Mouse (Mus musculus) cortical plate, adult 2 months (tissue): ENCODE results near the gene Akr7a5. TPM values are rescaled to one million over a fixed set of nuclear protein-coding genes. Genes with fewer than 3 reads are reported as not detected.
A peak's percentile ranks its signal among the peaks of the same experiment; 100 is the strongest.

Experiments
- H3K27ac ChIP-seq: fragments of 200-500 bp; 2 replicates; pipeline ENCODE4 v1.5.1; 2012; ENCODE audit warnings: low read length, control low read depth, inconsistent platforms; ENCODE audit not compliant: insufficient read depth
- H3K4me1 ChIP-seq: fragments of 200-500 bp; 2 replicates; pipeline ENCODE4 v1.6.1; 2011; ENCODE audit warnings: low read length; ENCODE audit not compliant: control insufficient read depth, insufficient read depth
- H3K4me3 ChIP-seq: fragments of 200-500 bp; 2 replicates; pipeline ENCODE4 v1.5.1; 2011; ENCODE audit warnings: mild to moderate bottlenecking, low read length, control low read depth; ENCODE audit not compliant: insufficient read depth
- CTCF ChIP-seq: fragments of 200-500 bp; IDR thresholded peaks from 2 replicates; pipeline ENCODE4 v1.5.1; 2011; ENCODE audit warnings: mild to moderate bottlenecking, control low read depth, low read length; ENCODE audit not compliant: insufficient read depth; ENCODE audit errors: extremely low read depth
- POLR2A ChIP-seq: fragments of 200-500 bp; IDR thresholded peaks from 2 replicates; pipeline ENCODE4 v1.6.1; 2011; ENCODE audit warnings: mild to moderate bottlenecking, low read length, control low read depth; ENCODE audit not compliant: insufficient read depth; ENCODE audit errors: extremely low read depth
- polyA plus RNA-seq: library from polyadenylated mRNA; depleted of rRNA; stranded (reverse); fragments of >200 nt; gene quantifications from 2 replicates; pipeline ENCODE4 v1.2.3, GENCODE M21; 2012

Gene Akr7a5
- polyA plus RNA-seq, 1 experiment = 17.5 TPM

- TF ChIP-seq CTCF (no peak), POLR2A (no peak)
- H3K4me3 ChIP-seq = no peak overlapping the region
- no peak overlapping the region for H3K27ac ChIP-seq
- peaks cover 5% of the 10 kb centered on the region; the same call in 1 of the 2 replicates for H3K4me1 ChIP-seq
Measured at GRCm38 (mm10) chr4:139297566-139297965, 13.0 kb upstream of the Akr7a5 start.

DNA sequence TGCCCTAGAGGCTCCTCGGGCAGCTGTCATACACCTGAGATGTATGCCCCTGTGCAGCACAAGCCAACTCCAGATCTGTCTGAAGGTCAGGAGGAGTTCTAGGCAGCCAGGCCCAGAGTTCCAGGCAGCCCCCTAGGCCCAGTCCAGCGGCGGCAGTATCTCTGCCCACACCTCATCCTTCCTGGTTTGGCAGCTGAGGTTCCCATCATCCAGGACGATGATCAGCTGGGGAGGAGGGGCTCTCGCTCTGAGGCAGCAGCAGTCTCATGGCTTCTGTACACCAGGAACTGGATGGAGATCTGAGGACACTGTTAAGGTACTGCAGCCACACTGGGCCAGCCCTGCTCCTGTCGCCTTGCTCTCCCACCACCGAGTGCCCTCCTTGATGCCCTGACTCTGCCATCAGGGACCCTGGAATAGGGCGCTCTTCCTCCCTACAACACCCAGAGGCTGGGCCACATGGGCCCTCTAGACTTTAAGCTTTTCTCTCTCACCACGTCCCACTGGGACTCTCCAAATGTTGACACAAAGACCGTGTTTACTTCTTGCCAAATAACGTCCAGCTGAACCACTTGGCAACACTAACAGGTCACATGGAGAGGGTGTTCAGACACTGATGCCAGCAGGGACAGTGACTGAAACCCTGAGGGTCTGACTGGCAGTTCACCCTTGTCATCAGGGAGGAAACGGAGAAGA is 11.7 kb upstream of the Akr7a5 start:
- H3K4me3 ChIP-seq = no peak overlapping the region
- TF ChIP-seq CTCF (no peak), POLR2A (no peak)
- H3K4me1 ChIP-seq = peaks cover 5% of the 10 kb centered on the region; the same call in 1 of the 2 replicates
- H3K27ac ChIP-seq = peak overlapping the region; percentile 18; the same call in 1 of the 2 replicates

GRCm38 (mm10) chr4:139301780-139302179 is 8.8 kb upstream of the Akr7a5 start:
- no peaks in the 10 kb centered on the region for H3K4me1 ChIP-seq
- no peak for TF ChIP-seq CTCF
- no peak for TF ChIP-seq POLR2A
- H3K4me3 ChIP-seq = no peak overlapping the region
- H3K27ac ChIP-seq = no peak overlapping the region

GRCm38 (mm10) chr4:139302241-139302640 is 8.3 kb upstream of the Akr7a5 start:
- TF ChIP-seq POLR2A (no peak), CTCF (no peak)
- no peak overlapping the region for H3K4me3 ChIP-seq
- H3K4me1 ChIP-seq = no peaks in the 10 kb centered on the region
- no peak overlapping the region for H3K27ac ChIP-seq

DNA sequence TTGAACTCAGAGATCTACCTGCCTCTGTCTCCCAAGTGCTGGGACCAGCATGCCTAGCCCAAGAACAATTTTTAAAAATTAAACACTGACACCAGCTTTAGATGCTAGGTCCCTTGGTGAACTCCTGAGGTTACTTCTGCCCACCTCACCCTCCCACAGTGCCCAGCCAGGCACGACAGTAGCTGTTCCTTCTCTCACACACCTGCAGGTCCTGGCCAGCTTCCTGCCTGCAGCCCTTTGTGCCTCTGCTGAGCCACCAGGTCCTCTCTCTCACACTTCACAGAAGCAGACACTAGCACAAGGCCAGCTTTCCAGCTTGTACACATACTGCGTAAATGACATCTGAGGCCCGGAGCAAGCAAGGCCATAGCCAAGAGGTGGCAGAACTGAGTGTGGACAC is 5.0 kb upstream of the Akr7a5 start:
- no peak for TF ChIP-seq CTCF
- TF ChIP-seq POLR2A = no peak
- no peak overlapping the region for H3K4me3 ChIP-seq
- peaks cover 4% of the 10 kb centered on the region; the same call in 1 of the 2 replicates for H3K4me1 ChIP-seq
- H3K27ac ChIP-seq = no peak overlapping the region

- TF ChIP-seq CTCF (no peak), POLR2A (no peak)
- no peak overlapping the region for H3K4me3 ChIP-seq
- H3K27ac ChIP-seq = no peak overlapping the region
- H3K4me1 ChIP-seq = peaks cover 9% of the 10 kb centered on the region
Measured at GRCm38 (mm10) chr4:139307916-139308315, 2.6 kb upstream of the Akr7a5 start.

GRCm38 (mm10) chr4:139309651-139310050 is 893 bp upstream of the Akr7a5 start:
- Histone ChIP-seq H3K27ac (no peak overlapping the region), H3K4me3 (peak overlapping the region; percentile 81), H3K4me1 (peaks cover 9% of the 10 kb centered on the region)
- TF ChIP-seq CTCF = no peak
- TF ChIP-seq POLR2A = no peak

GRCm38 (mm10) chr4:139310899-139311701 is 556 bp downstream of the Akr7a5 start:
- peaks cover 9% of the 10 kb centered on the region for H3K4me1 ChIP-seq
- H3K4me3 ChIP-seq = peak overlapping the region; percentile 81
- TF ChIP-seq CTCF (no peak), POLR2A (no peak)

GRCm38 (mm10) chr4:139311707-139312106 is 1.2 kb downstream of the Akr7a5 start:
- TF ChIP-seq POLR2A (no peak), CTCF (no peak)
- Histone ChIP-seq H3K27ac (no peak overlapping the region), H3K4me1 (peaks cover 9% of the 10 kb centered on the region), H3K4me3 (peak overlapping the region; percentile 81)

More at GRCm38 (mm10) chr4:139310899-139311701, 556 bp downstream of the Akr7a5 start:
- 0 out of 2 replicates have a peak overlapping the region, but pooled peaks have one; percentile 36 for H3K27ac ChIP-seq
